Mouse (Mus musculus) heart, embryonic 12.5 days (tissue): ENCODE measurements around the gene Efemp2. TPM values are rescaled to one million over a fixed set of nuclear protein-coding genes. Genes with fewer than 3 reads are reported as not detected.

Experiments used
- ATAC-seq: fragments of 200-750 bp; cut with Nextera tagmentation; 2 replicates; pipeline ENCODE4 v1.8.0; 2017; ENCODE audit warnings: moderate TSS enrichment, moderate library complexity; ENCODE audit not compliant: insufficient number of reproducible peaks, low FRiP score
- H3K27ac ChIP-seq: fragments of 300-500 bp; sonication (generic); 2 replicates; pipeline ENCODE4 v1.5.1; 2016; ENCODE audit warnings: mild to moderate bottlenecking, moderate library complexity; ENCODE audit not compliant: poor library complexity, severe bottlenecking
- H3K27me3 ChIP-seq: fragments of 300-500 bp; sonication (generic); replicated peaks from 2 replicates; pipeline ENCODE4 v1.6.1; 2016; ENCODE audit warnings: mild to moderate bottlenecking, moderate library complexity
- H3K36me3 ChIP-seq: fragments of 300-500 bp; sonication (generic); 2 replicates; pipeline ENCODE4 v1.6.1; 2016; ENCODE audit warnings: mild to moderate bottlenecking, moderate library complexity
- H3K4me1 ChIP-seq: fragments of 300-500 bp; sonication (generic); replicated peaks from 2 replicates; pipeline ENCODE4 v1.6.1; 2016; ENCODE audit warnings: mild to moderate bottlenecking
- H3K4me2 ChIP-seq: fragments of 300-500 bp; sonication (generic); 2 replicates; pipeline ENCODE4 v1.6.1; 2016; ENCODE audit warnings: mild to moderate bottlenecking, moderate library complexity
- H3K4me3 ChIP-seq: fragments of 300-500 bp; sonication (generic); 2 replicates; pipeline ENCODE4 v1.5.1; 2016; ENCODE audit warnings: mild to moderate bottlenecking
- H3K9ac ChIP-seq: fragments of 300-500 bp; sonication (generic); 2 replicates; pipeline ENCODE4 v1.6.1; 2016; ENCODE audit warnings: mild to moderate bottlenecking, moderate library complexity
- H3K9me3 ChIP-seq: fragments of 300-500 bp; sonication (generic); replicated peaks from 2 replicates; pipeline ENCODE4 v1.6.1; 2016; ENCODE audit warnings: mild to moderate bottlenecking, moderate library complexity
- WGBS: fragments of 180-500 bp; shearing (Covaris S2); methylation state at CpG from one replicate; pipeline ENCODE4 v1.1.7; 2016; 5-methylcytosine and 5-hydroxymethylcytosine counted together
- polyA plus RNA-seq: library from polyadenylated mRNA; unstranded; fragments of >200 nt; fragmentation: Nextera tagmentation; extraction: Ambion mirVana; gene quantifications from 2 replicates; pipeline ENCODE4 v1.2.1, GENCODE M21; 2016

Efemp2 gene
- polyA plus RNA-seq, result 70.3 and 70.6 TPM in 2 replicates

DNA sequence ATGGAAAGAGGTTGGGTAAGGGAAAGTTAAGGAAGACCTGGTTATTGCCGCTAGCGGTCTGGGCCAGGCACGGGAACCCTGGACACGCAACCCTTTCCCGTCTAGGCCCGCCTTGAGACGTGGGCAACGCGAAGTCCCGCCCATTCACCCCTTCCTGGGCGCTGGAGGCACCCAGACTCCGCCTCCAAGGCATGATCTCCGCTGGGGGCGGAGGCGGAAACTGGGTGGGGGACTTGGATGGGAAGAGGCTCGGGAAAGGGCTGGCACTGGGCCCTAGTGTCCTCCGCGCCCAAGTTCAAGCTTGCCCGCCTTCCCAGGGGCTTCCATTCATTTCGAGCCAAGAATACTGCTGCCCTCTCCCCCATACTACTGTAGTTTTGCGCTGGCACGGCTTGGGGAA, at the start of gene Efemp2:
Efemp2 (plus strand) TSS at position 235 of the 400 bp plus-strand sequence.
- 2% methylated on average over 22 of the region's 22 CpGs for WGBS
- ATAC-seq, result peak; percentile 79

DNA sequence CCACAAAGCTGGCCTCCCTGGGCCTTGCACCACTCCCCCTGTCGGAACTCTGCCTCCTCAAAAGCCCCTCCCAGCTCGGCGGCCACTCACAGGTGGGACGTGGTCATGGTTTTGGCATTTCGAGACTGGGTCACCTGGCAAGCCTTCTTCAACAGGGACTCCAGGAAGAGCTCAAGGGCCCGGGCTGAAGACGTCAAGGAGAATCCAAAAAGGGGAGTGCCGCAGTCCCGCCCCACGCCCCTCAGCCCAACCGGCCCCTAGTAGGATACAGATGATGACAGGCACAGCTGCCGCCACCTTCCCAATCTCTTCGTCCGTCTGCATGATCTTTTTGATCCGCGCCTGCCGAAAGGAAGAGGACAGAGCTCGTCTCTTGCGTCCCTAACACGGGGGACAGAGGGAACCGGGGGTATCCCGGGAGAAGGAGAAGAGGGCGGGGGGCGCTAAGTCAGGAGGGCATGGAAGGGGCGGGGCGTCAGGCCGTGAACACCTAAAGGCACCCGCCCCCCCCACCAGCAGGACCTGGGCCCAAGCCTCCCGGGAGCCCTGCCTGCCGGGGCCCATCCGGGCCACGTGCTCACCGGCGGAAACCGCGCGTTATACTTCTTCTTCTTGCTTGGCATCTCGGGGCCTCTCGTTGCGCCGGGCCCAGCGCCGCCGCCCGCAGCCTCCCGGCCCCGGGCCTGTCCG, 49.5 kb upstream of the Efemp2 start:
- peak; percentile 74 for ATAC-seq
- peak overlapping the region; percentile 91 for H3K9ac ChIP-seq
- no peaks in the 10 kb centered on the region for H3K27me3 ChIP-seq
- H3K4me2 ChIP-seq, result peak overlapping the region; percentile 94
- WGBS, result under 1% methylated on average over 47 of the region's 48 CpGs
- H3K27ac ChIP-seq, result peak overlapping the region; percentile 91
- H3K9me3 ChIP-seq, result no peaks in the 10 kb centered on the region
- peaks cover 29% of the 10 kb centered on the region for H3K4me1 ChIP-seq
- peaks cover 57% of the 10 kb centered on the region for H3K36me3 ChIP-seq
- H3K4me3 ChIP-seq, result peak overlapping the region; percentile 89

More for the DNA sequence above, at the start of gene Efemp2:
- Histone ChIP-seq H3K27ac (peak within 1 kb of the TSS; percentile 86), H3K9me3 (no peaks in the 10 kb centered on the region), H3K27me3 (no peaks in the 10 kb centered on the region), H3K4me2 (peak within 1 kb of the TSS; percentile 82), H3K4me1 (peaks cover 32% of the 10 kb centered on the region), H3K36me3 (peaks cover 18% of the 10 kb centered on the region), H3K9ac (peak within 1 kb of the TSS; percentile 89), H3K4me3 (peak within 1 kb of the TSS; percentile 74)

DNA sequence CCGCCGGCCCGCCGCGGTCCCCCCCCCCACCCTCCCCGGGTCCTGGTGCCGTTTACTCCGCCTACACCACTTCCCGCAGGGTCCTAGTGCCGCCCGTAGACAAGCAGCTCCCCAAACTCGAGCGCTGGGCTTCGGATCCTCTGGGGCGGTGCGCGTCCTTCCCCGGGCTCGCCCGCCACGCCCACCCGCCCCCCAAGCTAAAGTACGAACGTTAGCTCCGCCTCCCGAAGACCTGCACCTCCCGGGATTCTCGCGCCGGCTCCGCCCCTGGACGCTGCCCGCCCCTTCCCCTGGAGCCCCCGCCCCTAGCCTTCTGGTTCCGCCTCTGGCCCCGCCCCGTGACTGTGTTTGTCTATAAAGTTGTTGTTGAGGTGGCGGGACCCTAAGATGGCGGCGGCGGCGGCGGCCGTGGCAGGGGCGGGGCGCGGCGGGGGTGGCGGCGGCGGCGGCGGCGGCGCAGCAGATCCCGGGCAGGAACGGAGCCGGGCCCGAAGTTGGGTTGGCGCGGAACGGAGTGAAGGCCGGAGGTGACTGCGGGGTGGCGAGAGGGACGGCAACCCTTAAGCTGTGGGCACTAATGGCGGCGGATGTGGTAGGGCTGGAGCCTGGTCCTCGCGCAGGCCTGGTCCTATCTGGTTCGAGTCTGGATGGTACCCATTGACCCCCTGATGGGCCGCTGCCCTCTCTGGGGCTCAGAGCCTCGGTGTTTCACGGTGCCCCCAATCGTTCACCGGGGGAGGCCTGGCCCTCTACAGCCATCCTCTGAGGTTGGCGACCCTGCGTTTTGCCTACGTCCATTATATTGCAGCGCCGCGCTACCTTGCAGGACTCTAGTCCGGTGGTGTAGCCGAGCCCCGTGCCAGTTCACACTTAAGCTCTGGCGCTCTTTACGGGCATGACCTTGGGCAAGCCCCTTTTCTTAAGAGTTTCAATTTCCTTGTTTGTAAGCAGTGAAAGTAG, 48.7 kb upstream of the Efemp2 start, which contains the start of the genes Drap1 and AI837181:
Drap1 (minus strand) TSS at position 198 of the 960 bp plus-strand sequence.
AI837181 (plus strand) TSS at position 363 of the 960 bp plus-strand sequence.
- Histone ChIP-seq H3K4me2 (peak within 1 kb of the TSS; percentile 94), H3K4me3 (peak within 1 kb of the TSS; percentile 89), H3K27ac (peak within 1 kb of the TSS; percentile 91), H3K27me3 (no peaks in the 10 kb centered on the region), H3K4me1 (peaks cover 29% of the 10 kb centered on the region), H3K9ac (peak within 1 kb of the TSS; percentile 91), H3K9me3 (no peaks in the 10 kb centered on the region), H3K36me3 (peaks cover 50% of the 10 kb centered on the region)
- WGBS, result under 1% methylated on average over 77 of the region's 87 CpGs
- peak; percentile 91 for ATAC-seq

DNA sequence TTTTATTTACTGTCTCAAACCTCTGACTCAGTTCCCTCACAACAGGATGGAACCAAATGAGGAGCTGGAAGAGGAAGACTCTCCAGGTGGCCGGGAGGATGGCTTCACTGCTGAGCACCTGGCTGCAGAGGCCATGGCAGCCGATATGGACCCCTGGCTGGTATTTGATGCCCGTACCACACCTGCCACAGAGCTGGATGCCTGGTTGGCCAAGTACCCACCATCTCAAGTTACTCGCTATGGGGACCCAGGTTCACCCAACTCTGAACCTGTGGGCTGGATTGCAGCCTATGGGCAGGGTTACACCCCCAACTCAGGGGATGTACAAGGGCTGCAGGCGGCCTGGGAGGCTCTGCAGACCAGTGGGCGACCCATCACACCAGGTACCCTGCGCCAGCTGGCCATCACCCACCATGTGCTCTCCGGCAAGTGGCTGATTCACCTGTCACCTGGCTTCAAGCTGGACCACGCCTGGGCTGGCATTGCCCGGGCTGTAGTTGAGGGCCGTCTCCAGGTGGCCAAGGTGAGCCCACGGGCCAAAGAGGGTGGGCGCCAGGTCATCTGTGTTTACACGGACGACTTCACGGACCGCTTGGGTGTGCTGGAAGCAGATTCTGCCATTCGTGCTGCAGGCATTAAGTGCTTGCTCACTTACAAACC, 47.7 kb upstream of the Efemp2 start:
- Histone ChIP-seq H3K4me1 (peaks cover 29% of the 10 kb centered on the region), H3K4me3 (peak overlapping the region; percentile 89), H3K4me2 (peak overlapping the region; percentile 83), H3K27me3 (no peaks in the 10 kb centered on the region), H3K9ac (peak overlapping the region; percentile 89), H3K9me3 (no peaks in the 10 kb centered on the region), H3K27ac (peak overlapping the region; percentile 81; the same call in 1 of the 2 replicates), H3K36me3 (peaks cover 40% of the 10 kb centered on the region)
- WGBS, result 90% methylated on average over 18 of the region's 18 CpGs
- ATAC-seq, result no peak

DNA sequence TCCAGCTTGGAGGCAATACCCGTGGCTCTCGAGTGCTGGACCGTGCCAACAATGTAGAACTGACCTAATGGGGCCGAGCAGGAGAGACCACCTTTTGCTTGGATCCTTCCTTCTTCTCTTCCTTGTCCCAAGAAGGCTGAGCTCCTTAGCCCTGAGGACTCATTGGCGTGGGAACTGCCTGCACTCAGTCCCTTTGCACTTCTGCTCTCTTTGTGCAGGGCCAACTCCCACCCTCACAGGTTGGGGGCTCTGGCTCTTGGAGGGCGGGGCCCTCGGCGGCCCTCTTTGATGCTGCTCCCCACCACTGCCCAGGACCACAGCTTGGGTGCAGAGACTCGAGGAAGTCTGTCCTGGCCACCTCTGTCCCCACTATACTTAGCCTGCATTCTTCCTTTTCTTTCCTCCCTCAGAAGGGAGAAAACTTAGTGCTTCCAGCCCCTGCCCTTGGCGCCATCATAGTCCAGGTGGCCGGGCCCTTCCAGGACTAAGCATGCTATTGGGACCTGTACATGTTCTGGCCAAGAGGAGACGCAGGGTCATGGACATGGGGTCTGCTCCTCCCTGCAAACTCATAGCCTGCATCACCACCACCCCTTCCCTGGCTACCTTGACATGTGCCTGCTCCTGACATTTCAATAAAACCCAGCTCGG, 47.0 kb upstream of the Efemp2 start:
- peaks cover 29% of the 10 kb centered on the region for H3K4me1 ChIP-seq
- peak overlapping the region; percentile 83; the same call in 1 of the 2 replicates for H3K4me2 ChIP-seq
- no peaks in the 10 kb centered on the region for H3K9me3 ChIP-seq
- no peaks in the 10 kb centered on the region for H3K27me3 ChIP-seq
- no peak overlapping the region for H3K9ac ChIP-seq
- H3K27ac ChIP-seq, result no peak overlapping the region
- 92% methylated on average over 13 of the region's 13 CpGs for WGBS
- peak overlapping the region; percentile 89 for H3K4me3 ChIP-seq
- H3K36me3 ChIP-seq, result peaks cover 35% of the 10 kb centered on the region
- no peak for ATAC-seq

DNA sequence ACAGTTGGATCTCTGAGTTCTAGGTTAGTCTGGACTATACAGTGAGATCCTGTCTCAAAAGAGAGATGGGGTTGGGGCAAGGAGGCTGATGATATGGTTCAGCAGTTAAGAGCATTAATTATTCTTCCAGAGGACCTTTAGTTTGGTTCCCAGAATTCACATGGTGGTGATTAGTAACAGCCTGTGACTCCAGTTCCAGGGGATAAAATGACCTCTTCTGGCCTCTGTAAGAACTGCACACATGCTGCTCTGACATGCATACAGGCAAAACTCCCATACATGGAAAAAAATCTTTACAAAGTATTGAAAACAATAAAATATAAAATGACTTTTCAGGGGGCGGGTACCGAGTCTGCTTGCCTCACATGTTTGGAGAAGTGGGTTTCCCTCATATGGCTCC, 45.7 kb upstream of the Efemp2 start:
- ATAC-seq, result no peak
- no peaks in the 10 kb centered on the region for H3K9me3 ChIP-seq
- H3K4me3 ChIP-seq, result no peak overlapping the region
- H3K36me3 ChIP-seq, result peaks cover 23% of the 10 kb centered on the region
- no peak overlapping the region for H3K4me2 ChIP-seq
- H3K4me1 ChIP-seq, result peaks cover 30% of the 10 kb centered on the region
- H3K27ac ChIP-seq, result no peak overlapping the region
- WGBS, result 83% methylated on average over 2 of the region's 2 CpGs
- H3K27me3 ChIP-seq, result no peaks in the 10 kb centered on the region
- no peak overlapping the region for H3K9ac ChIP-seq

DNA sequence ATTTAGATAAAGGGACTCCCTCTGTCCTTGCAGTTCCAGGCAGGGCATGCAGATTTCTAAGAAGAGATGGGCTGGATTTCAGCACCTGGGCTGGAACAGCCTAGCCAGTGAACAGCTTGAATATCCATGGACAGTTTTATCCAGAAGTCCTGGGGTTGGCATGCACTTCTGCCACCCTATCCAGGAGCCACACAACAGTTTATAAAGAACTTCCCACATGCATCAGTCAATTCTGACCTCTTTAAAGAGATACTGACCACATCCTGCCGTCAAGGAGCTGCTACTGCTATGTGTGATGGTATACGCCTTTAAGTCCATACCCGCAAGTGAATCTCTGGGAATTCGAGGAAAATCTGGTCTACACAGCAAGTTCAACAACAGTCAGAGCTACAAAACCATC, 44.5 kb upstream of the Efemp2 start:
- no peak for ATAC-seq
- Histone ChIP-seq H3K4me2 (no peak overlapping the region), H3K27me3 (no peaks in the 10 kb centered on the region), H3K9ac (no peak overlapping the region), H3K4me3 (no peak overlapping the region), H3K27ac (no peak overlapping the region), H3K36me3 (peaks cover 18% of the 10 kb centered on the region), H3K4me1 (peaks cover 31% of the 10 kb centered on the region), H3K9me3 (no peaks in the 10 kb centered on the region)
- 73% methylated on average over 4 of the region's 4 CpGs for WGBS

DNA sequence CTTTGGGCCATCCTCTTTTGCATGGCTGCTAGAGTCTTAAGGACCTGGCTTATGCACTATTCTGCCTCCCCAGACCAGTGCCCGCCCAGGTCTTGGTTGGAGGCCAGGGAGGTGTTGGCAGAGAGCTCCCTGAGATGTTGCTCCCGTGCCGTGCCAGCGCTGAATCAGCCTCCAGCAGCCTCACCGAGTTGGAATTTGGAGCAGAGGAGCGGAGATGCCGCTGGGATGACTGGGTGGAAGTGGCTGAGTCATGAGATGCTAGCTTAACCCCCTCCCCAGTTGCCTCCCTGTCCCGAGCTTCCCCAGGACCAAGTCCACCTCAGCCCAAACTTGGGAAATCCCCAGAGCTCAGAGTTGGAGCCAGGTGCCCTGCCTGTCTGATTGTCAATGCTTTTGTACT, 43.9 kb upstream of the Efemp2 start:
- Histone ChIP-seq H3K36me3 (peaks cover 18% of the 10 kb centered on the region), H3K27me3 (no peaks in the 10 kb centered on the region), H3K4me3 (no peak overlapping the region), H3K4me1 (peaks cover 35% of the 10 kb centered on the region), H3K9me3 (no peaks in the 10 kb centered on the region), H3K4me2 (no peak overlapping the region), H3K27ac (no peak overlapping the region), H3K9ac (no peak overlapping the region)
- 69% methylated on average over 8 of the region's 8 CpGs for WGBS
- ATAC-seq, result no peak

DNA sequence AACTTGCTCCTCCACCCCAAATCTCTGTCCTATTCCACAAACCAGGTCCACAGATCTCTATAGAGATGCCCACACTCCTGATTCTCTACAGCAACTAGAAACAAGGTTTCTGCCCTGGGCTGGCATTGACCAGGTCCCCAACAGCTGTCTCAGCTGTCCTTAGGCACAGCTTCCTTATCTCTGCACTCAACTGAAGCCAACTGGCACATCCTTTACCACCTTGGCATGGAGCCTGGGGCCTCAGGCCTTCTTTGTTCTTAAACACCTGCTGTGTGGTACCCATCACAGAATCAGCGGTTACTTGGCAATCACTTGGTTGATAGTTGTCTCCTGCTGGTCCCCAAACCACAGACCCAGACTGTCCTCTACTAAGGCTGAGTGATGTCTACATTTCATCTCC, 43.3 kb upstream of the Efemp2 start:
- Histone ChIP-seq H3K9me3 (no peaks in the 10 kb centered on the region), H3K27me3 (no peaks in the 10 kb centered on the region), H3K9ac (no peak overlapping the region), H3K4me1 (peaks cover 35% of the 10 kb centered on the region), H3K4me3 (no peak overlapping the region), H3K27ac (no peak overlapping the region), H3K4me2 (no peak overlapping the region), H3K36me3 (peaks cover 18% of the 10 kb centered on the region)
- ATAC-seq, result no peak
- WGBS, result 72% methylated on average over 1 of the region's 1 CpGs

DNA sequence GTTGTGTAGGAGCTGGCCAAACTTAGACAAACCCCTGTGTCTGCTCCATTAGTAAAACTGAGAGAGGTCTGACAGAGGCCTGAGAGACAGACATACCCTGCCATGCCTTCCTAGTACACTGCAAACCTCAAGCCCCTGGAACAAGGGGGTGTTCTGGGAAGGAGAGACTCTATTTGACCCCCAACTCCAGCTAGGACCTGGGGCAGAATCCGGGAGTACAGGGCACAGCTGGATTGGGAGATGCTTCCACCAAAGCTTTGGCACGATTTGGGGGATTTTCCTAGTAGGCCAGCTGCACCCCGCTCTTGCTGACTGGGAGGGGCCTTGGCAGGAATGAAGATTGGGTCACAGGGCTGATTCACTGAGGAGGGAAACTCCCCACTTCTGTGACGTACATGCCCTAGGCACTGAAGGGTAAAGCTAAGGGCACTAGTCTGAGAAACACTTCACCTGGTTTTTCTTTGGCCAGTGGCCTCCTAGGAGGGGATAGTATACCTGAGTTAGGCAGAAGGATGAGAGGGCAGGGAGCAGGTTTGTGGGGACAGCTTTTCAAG, 41.8 kb upstream of the Efemp2 start:
- no peak for ATAC-seq

More for the DNA sequence above, 41.8 kb upstream of the Efemp2 start:
- H3K9me3 ChIP-seq, result no peaks in the 10 kb centered on the region
- WGBS, result 77% methylated on average over 4 of the region's 4 CpGs
- no peak overlapping the region for H3K4me2 ChIP-seq
- no peak overlapping the region for H3K4me3 ChIP-seq
- no peak overlapping the region for H3K27ac ChIP-seq
- peaks cover 20% of the 10 kb centered on the region for H3K4me1 ChIP-seq
- H3K9ac ChIP-seq, result no peak overlapping the region
- no peaks in the 10 kb centered on the region for H3K27me3 ChIP-seq
- H3K36me3 ChIP-seq, result peaks cover 7% of the 10 kb centered on the region
